Mouse (Mus musculus): ENCODE data around the gene Fads2.

Fads2 gene

GRCm38 (mm10) chr19:10062862-10063261, 38.7 kb downstream of the Fads2 start:
- in situ Hi-C loops (cut with MboI; ENCODE audit: low sequenced_read_pairs): no loop called here

GRCm38 (mm10) chr19:10062292-10062691, 39.3 kb downstream of the Fads2 start:
- in situ Hi-C loops (cut with MboI; ENCODE audit: low sequenced_read_pairs): no loop called here

- in situ Hi-C loops (cut with MboI; ENCODE audit: low sequenced_read_pairs): no loop called here
These were observed 39.9 kb downstream of the Fads2 start for GRCm38 (mm10) chr19:10061624-10062023.

GRCm38 (mm10) chr19:10060783-10061590, 40.6 kb downstream of the Fads2 start:
- in situ Hi-C loops (cut with MboI; ENCODE audit: low sequenced_read_pairs): no loop called here

GRCm38 (mm10) chr19:10059911-10060567, 41.5 kb downstream of the Fads2 start:
- in situ Hi-C loops (cut with MboI; ENCODE audit: low sequenced_read_pairs): no loop called here

GRCm38 (mm10) chr19:10058876-10059427, 42.6 kb downstream of the Fads2 start:
- in situ Hi-C loops (cut with MboI; ENCODE audit: low sequenced_read_pairs): no loop called here

GRCm38 (mm10) chr19:10058352-10058825, 43.2 kb downstream of the Fads2 start:
- in situ Hi-C loops (cut with MboI; ENCODE audit: low sequenced_read_pairs): no loop called here

- in situ Hi-C loops (cut with MboI; ENCODE audit: low sequenced_read_pairs): no loop called here
These were observed 43.8 kb downstream of the Fads2 start for GRCm38 (mm10) chr19:10057486-10058351.

GRCm38 (mm10) chr19:10056686-10057085, 44.9 kb downstream of the Fads2 start:
- in situ Hi-C loops (cut with MboI; ENCODE audit: low sequenced_read_pairs): no loop called here

- in situ Hi-C loops (cut with MboI; ENCODE audit: low sequenced_read_pairs): no loop called here
These were observed 45.5 kb downstream of the Fads2 start for GRCm38 (mm10) chr19:10055783-10056660.

GRCm38 (mm10) chr19:10055261-10055660, 46.3 kb downstream of the Fads2 start:
- in situ Hi-C loops (cut with MboI; ENCODE audit: low sequenced_read_pairs): no loop called here

- in situ Hi-C loops (cut with MboI; ENCODE audit: low sequenced_read_pairs): no loop called here
These were observed 47.0 kb downstream of the Fads2 start for GRCm38 (mm10) chr19:10054361-10055075.

- in situ Hi-C loops (cut with MboI; ENCODE audit: low sequenced_read_pairs): no loop called here
These were observed 47.8 kb downstream of the Fads2 start for GRCm38 (mm10) chr19:10053692-10054260.

GRCm38 (mm10) chr19:10052698-10053097, 48.8 kb downstream of the Fads2 start:
- in situ Hi-C loops (cut with MboI; ENCODE audit: low sequenced_read_pairs): no loop called here

GRCm38 (mm10) chr19:10050438-10050837, 51.1 kb downstream of the Fads2 start:
- in situ Hi-C loops (cut with MboI; ENCODE audit: low sequenced_read_pairs): no loop called here

- in situ Hi-C loops (cut with MboI; ENCODE audit: low sequenced_read_pairs): no loop called here
These were observed 52.0 kb downstream of the Fads2 start for GRCm38 (mm10) chr19:10049533-10049932.

GRCm38 (mm10) chr19:10046983-10047382, 54.6 kb downstream of the Fads2 start:
- in situ Hi-C loops (cut with MboI; ENCODE audit: low sequenced_read_pairs): no loop called here

GRCm38 (mm10) chr19:10046346-10046745, 55.2 kb downstream of the Fads2 start:
- in situ Hi-C loops (cut with MboI; ENCODE audit: low sequenced_read_pairs): no loop called here

GRCm38 (mm10) chr19:10045707-10046106, 55.8 kb downstream of the Fads2 start:
- in situ Hi-C loops (cut with MboI; ENCODE audit: low sequenced_read_pairs): no loop called here

Measured in CH12F3 (cell line).